ENCODE assay signal across 1 mouse cellular context in the genomic region with DNA sequence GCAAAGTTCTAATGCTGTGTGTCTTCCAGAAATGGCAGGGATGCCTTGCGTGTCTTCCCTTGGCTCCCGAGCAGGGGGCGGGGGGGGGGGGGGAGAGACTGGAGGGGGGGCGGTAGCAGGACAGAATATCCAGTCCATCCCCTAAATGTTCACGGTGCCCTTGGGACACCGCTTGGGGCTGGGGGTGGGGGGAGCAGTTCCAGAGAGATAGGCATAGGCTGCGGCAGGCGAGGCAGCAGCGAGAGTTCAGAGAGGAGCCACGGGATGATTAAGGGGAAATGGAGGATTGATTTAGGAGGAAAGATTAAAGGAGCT.
TF ChIP-seq lines count a peak whose summit lies in the region.

No protein-coding gene starts in this region.

TF ChIP-seq in myocyte, 11 proteins besides CTCF, POLR2A, EP300 and RAD21 (continued from another document):
- TF ChIP-seq USF1 (IDR thresholded peaks at IDR 0.05; ENCODE audit: low read depth), result no peak
